Mouse (Mus musculus) cerebellum, postnatal 14 days (tissue): ENCODE results near the gene Fam214b.
A peak's percentile ranks its signal among the peaks of the same experiment; 100 is the strongest.

ENCODE experiments used
- DNase-seq, 2 experiments: peaks; one replicate each; pipeline ENCODE4 v3.0.0; 2021; ENCODE audit warnings: mixed read lengths in 2 of 2

Gene Fam214b

GRCm38 (mm10) chr4:43045659-43046302 is at the start of gene Fam214b:
TSS of gene Fam214b (minus strand) at chr4:43046220.
- DNase-seq: peak; percentile 96 to 98

- DNase-seq: no peak
Observed at GRCm38 (mm10) chr4:43091183-43091582, 45.2 kb upstream of the Fam214b start.

- no peak for DNase-seq
Observed at GRCm38 (mm10) chr4:43089950-43090349, 43.9 kb upstream of the Fam214b start.

GRCm38 (mm10) chr4:43082458-43082857 is 36.4 kb upstream of the Fam214b start:
- DNase-seq: no peak

GRCm38 (mm10) chr4:43078071-43078718 is 32.2 kb upstream of the Fam214b start:
- DNase-seq: no peak

- DNase-seq: no peak
Observed at GRCm38 (mm10) chr4:43074923-43075322, 28.9 kb upstream of the Fam214b start.

GRCm38 (mm10) chr4:43065471-43065870 is 19.5 kb upstream of the Fam214b start:
- no peak for DNase-seq

- DNase-seq: no peak
Observed at GRCm38 (mm10) chr4:43060286-43060685, 14.3 kb upstream of the Fam214b start.

- DNase-seq: no peak
Observed at GRCm38 (mm10) chr4:43059697-43060096, 13.7 kb upstream of the Fam214b start.

GRCm38 (mm10) chr4:43058753-43059654 is 13.0 kb upstream of the Fam214b start, which contains the start of gene Unc13b:
TSS of gene Unc13b (plus strand) at chr4:43058953.
- peak; percentile 98 for DNase-seq

GRCm38 (mm10) chr4:43058392-43058752 is 12.4 kb upstream of the Fam214b start:
- DNase-seq: no peak

- no peak for DNase-seq
Observed at GRCm38 (mm10) chr4:43057654-43058053, 11.6 kb upstream of the Fam214b start.

- DNase-seq: peak; percentile 82 to 89
Observed at GRCm38 (mm10) chr4:43052627-43053026, 6.6 kb upstream of the Fam214b start.

- peak; percentile 84 to 85 for DNase-seq
Observed at GRCm38 (mm10) chr4:43047231-43047630, 1.2 kb upstream of the Fam214b start.

- DNase-seq: no peak
Observed at GRCm38 (mm10) chr4:43046607-43047006, 587 bp upstream of the Fam214b start.

GRCm38 (mm10) chr4:43045285-43045658 is 748 bp downstream of the Fam214b start:
- DNase-seq: peak in 1 of 2 experiments; percentile 68

GRCm38 (mm10) chr4:43044673-43045072 is 1.3 kb downstream of the Fam214b start:
- DNase-seq: peak in 1 of 2 experiments; percentile 22

- peak in 1 of 2 experiments; percentile 47 for DNase-seq
Observed at GRCm38 (mm10) chr4:43043644-43044357, 2.2 kb downstream of the Fam214b start.

- DNase-seq: no peak
Observed at GRCm38 (mm10) chr4:43040881-43041547, 5.0 kb downstream of the Fam214b start.

- peak; percentile 94 to 96 for DNase-seq
Observed at GRCm38 (mm10) chr4:43040114-43040572, 5.9 kb downstream of the Fam214b start.

GRCm38 (mm10) chr4:43039609-43040008 is 6.4 kb downstream of the Fam214b start:
- no peak for DNase-seq
